Comparison of ENCODE assay signal across 26 mouse cellular contexts in the genomic region with DNA sequence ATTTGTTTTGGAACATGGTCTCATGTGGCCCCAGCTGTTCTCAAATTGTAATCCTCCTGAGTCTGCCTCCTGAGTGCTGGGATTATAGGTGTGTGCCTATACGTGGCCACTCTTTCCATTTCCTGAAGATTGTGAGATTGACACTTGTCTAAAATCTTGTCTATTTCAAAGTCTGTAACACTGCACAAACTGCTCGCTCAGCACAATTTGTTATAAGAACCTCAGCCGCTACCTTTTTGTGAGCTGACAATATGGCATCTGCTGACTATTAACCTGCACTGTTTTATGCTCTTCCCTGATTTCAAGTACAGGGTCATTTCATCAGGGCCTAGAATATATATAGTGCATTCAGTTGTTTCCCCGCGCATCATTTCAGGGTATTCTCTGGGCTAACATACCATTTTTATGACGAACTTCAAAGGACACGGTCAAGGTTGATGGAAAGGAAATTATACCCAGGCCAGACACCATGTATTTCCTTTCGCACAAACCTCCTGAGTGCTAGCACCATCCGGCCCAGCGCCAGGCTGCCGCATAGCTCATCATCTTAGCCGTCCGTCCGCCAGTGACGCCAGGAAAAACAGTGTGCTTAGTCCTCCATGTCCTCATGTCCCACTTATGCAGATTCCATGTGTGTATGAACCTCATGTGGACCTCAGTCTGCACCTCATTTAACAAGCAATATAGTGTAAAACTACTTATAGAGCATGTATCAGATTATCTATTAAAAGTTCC.
DNase-seq lines count a peak whose midpoint lies in the region; ATAC-seq and TF ChIP-seq lines count a peak whose summit lies in the region.
"Had no signal": no experiment of that assay in that cellular context is flagged by ENCODE, and none has a peak within 500 bp of the region (broad histone marks: within the 10 kb centered on the region; RNA-seq: fewer than 3 reads in every experiment).

No protein-coding gene starts in this region.

- H3K4me3 ChIP-seq in kidney, postnatal 0 days (replicated peaks; ENCODE audit: low read depth, low read length) = no peak overlapping the region
- no peak overlapping the region for H3K4me3 ChIP-seq in neural tube, embryonic 15.5 days (replicated peaks)
- H3K4me3 ChIP-seq: forebrain, embryonic 13.5 days; hindbrain, embryonic 10.5 days; layer of hippocampus, adult 2 months; neural tube, embryonic 12.5 days had no signal

- WGBS in kidney, postnatal 0 days = 78% methylated on average over 15 of the region's 15 CpGs
- 81% methylated on average over 15 of the region's 15 CpGs for WGBS in neural tube, embryonic 15.5 days

- H3K9me3 ChIP-seq in kidney, postnatal 0 days (replicated peaks; ENCODE audit: low read length) = no peaks in the 10 kb centered on the region
- H3K9me3 ChIP-seq in neural tube, embryonic 15.5 days (replicated peaks) = no peaks in the 10 kb centered on the region
- H3K9me3 ChIP-seq: forebrain, embryonic 13.5 days; hindbrain, embryonic 10.5 days; neural tube, embryonic 12.5 days had no signal

- no peak overlapping the region for H3K9ac ChIP-seq in kidney, postnatal 0 days (ENCODE audit: low read depth, low read length)
- no peak overlapping the region for H3K9ac ChIP-seq in neural tube, embryonic 15.5 days (replicated peaks)
- H3K9ac ChIP-seq: forebrain, embryonic 13.5 days; liver, embryonic 14.5 days; neural tube, embryonic 12.5 days had no signal

- no peak for ATAC-seq in kidney, postnatal 0 days (replicated peaks; ENCODE audit: low FRiP score, low read depth)
- ATAC-seq in neural tube, embryonic 15.5 days (ENCODE audit: low FRiP score) = no peak
- ATAC-seq: CD4-positive, CD25-positive, alpha-beta regulatory T cell, adult 4 months; forebrain, embryonic 13.5 days; intestine, embryonic 16.5 days; midbrain, embryonic 16.5 days had no signal

- no peak overlapping the region for H3K4me2 ChIP-seq in kidney, postnatal 0 days (ENCODE audit: low read length)
- H3K4me2 ChIP-seq in neural tube, embryonic 15.5 days = no peak overlapping the region
- H3K4me2 ChIP-seq: forebrain, embryonic 13.5 days; midbrain, embryonic 11.5 days; neural tube, embryonic 12.5 days had no signal

- no peak for TF ChIP-seq CTCF in kidney, postnatal 0 days (IDR thresholded peaks at IDR 0.05; ENCODE audit: low read depth)

- no peak overlapping the region for H3K27ac ChIP-seq in kidney, postnatal 0 days
- H3K27ac ChIP-seq in neural tube, embryonic 15.5 days (replicated peaks) = peak overlapping the region; percentile 37; the same call in 1 of the 2 replicates
- H3K27ac ChIP-seq: forebrain, embryonic 13.5 days; hindbrain, embryonic 10.5 days; layer of hippocampus, adult 2 months; liver, embryonic 14.5 days; neural tube, embryonic 12.5 days had no signal

- H3K27me3 ChIP-seq in kidney, postnatal 0 days (ENCODE audit: insufficient read depth, low read length) = no peaks in the 10 kb centered on the region
- no peaks in the 10 kb centered on the region for H3K27me3 ChIP-seq in neural tube, embryonic 15.5 days (replicated peaks)
- H3K27me3 ChIP-seq: forebrain, embryonic 13.5 days; neural tube, embryonic 12.5 days had no signal

- no peaks in the 10 kb centered on the region for H3K4me1 ChIP-seq in kidney, postnatal 0 days (replicated peaks; ENCODE audit: insufficient read depth, low read length)
- H3K4me1 ChIP-seq in neural tube, embryonic 15.5 days = no peaks in the 10 kb centered on the region
- H3K4me1 ChIP-seq: forebrain, embryonic 13.5 days; hindbrain, embryonic 10.5 days; neural tube, embryonic 12.5 days had no signal

- DNase-seq in kidney, postnatal 0 days (ENCODE audit: low spot score) = peak; percentile 14
- no peak for DNase-seq in kidney, adult 18-20 months
- peak; percentile 35 to 43 for DNase-seq in kidney, postnatal 4 days
- no peak for DNase-seq in kidney, adult 8-10 months
- DNase-seq in lung, postnatal 10 days = peak; percentile 16
- DNase-seq in lung, postnatal 14 days = no peak
- DNase-seq: adrenal gland, postnatal 14 days; cerebellum, adult 11 months; cerebellum, adult 9-10 months; cerebellum, postnatal 36 days; gastrocnemius, postnatal 14 days; heart, postnatal 14 days; left cerebral cortex, postnatal 4 days; liver; thymus, adult 2 months; thymus, postnatal 36 days had no signal

- H3K36me3 ChIP-seq in kidney, postnatal 0 days (ENCODE audit: insufficient read depth, low read length) = peaks cover 22% of the 10 kb centered on the region; the same call in 1 of the 2 replicates
- H3K36me3 ChIP-seq in neural tube, embryonic 15.5 days = peaks cover 23% of the 10 kb centered on the region

Comparison
In these comparisons a context has a peak if more than half of its experiments do, and no peak if none do; other contexts are left out.
1. DNase-seq: peak in kidney, postnatal 0 days (single experiment), kidney, postnatal 4 days (2 of 2) and lung, postnatal 10 days (single experiment); none in kidney, adult 18-20 months (single experiment), kidney, adult 8-10 months (0 of 2) and lung, postnatal 14 days (single experiment).